Mouse (Mus musculus): Measurements from ENCODE around the gene Samd7. TPM values are rescaled to one million over a fixed set of nuclear protein-coding genes. Genes with fewer than 3 reads are reported as not detected.
A peak's percentile ranks its signal among the peaks of the same experiment; 100 is the strongest.

The Samd7 gene
- total RNA-seq, 2 experiments from 2014 or later = not detected

DNA sequence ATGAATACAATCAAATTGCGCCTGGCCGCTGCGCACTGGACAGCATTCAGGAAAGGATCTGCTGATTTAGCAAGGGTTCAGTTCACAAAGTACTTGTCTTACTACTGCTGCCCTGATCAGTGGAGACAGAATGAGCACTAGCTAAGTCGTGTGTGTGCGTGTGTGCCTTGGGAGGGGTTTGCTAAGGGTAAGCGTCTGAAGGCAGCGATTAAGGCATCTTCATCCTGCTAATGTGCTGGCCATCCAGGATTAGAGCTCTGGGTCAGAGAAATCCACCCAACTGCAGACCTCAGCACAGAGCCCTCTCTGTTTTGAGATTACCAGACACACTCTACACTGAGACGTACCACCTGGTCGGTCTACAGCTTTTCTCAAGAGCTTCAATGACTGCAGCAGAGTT lies 2.2 kb downstream of the Samd7 start:
- no peak for ATAC-seq (replicated peaks; ENCODE audit: poor library complexity, severe bottlenecking)

DNA sequence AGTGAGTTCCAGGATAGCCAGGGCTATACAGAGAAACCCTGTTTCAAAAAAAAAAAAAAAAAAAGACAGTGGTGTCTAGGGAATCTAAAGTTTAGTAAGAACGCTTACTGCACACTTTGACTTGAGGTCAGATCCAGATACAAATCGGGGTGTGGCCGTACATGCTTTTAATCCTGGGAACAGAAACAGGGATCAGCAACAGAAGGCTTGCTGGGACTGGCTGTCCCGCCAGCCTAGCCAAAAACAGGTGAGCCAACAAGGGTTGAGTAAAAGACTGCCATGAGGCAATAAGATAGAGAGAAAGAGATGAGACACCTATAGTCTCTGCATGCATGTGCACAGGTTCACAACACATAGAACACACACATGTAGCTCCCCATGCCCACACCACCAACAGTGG lies 8.6 kb downstream of the Samd7 start:
- ATAC-seq (replicated peaks; ENCODE audit: poor library complexity, severe bottlenecking) = no peak

DNA sequence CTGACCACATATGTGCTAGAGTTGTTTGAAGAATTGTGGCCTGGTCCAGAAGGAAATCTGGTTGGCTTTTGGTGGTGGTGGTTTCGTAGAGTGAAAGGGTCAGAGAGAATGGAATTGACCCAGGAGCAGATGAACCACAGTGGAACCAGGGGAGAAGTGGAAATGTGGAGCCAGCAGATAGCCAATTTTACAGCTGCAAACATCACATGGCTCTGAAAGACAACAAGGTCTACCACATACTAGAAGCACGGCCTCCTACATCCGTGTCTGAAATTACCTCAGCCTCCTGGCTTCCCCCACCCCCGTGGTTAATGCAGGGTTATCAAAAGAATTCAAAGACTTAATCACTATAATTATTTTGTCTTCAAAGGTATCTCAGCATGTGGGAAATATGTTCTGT lies 18.8 kb downstream of the Samd7 start:
- no peak for ATAC-seq (replicated peaks; ENCODE audit: poor library complexity, severe bottlenecking)

DNA sequence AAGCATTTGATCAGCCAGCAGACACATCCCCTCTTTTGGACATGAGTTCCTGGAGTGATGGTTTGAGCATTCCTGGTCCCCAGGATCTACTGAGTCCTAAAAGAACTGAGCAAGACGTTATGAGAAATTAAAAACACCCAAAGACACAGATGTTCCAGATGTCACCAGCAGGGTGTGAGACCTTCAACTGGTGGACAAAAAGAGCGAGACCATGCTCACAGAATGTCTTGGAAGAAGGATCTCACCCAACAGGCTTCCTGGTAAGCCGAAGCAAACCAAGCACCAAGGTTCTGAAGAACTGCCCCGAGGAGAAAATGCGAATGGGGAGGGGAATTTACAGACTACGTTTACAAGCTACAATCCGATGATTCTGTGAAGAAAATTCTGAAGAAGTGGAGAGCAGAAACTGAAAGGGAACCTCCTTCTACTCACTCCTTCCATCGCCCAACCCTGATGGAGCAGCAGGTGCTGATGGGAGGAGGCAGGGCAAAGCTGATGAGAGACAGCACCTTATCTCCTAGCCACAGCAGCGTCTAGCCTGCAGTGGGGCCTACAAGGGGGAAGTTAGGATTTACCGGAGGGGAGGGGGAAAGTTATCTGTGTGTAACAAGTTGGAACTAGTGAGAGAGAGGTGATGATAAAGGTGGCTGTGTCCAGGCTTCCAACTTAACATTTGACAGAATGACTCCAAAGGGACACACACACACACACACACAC lies 19.4 kb downstream of the Samd7 start:
- ATAC-seq (replicated peaks; ENCODE audit: poor library complexity, severe bottlenecking) = peak; percentile 89

DNA sequence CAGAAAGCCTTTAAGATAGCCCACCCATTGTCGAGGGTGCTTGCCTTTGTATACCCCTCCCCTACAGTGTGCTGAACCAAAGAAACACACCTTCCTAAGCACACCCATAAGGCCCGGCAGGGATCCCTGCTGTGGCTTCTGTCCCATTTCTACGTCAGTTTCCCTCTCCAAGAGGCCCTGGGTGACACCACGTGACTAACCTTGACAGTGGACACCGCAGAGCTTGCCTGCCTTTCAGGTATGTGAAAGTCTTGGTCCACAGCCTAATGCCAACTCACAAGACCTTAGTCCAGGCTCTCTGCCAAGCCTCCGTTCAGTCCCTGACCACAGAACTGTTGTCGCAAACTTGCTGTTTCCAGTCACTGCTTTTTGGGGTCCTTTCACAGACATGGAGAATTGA lies 20.1 kb downstream of the Samd7 start:
- peak; percentile 46 for ATAC-seq (replicated peaks; ENCODE audit: poor library complexity, severe bottlenecking)

DNA sequence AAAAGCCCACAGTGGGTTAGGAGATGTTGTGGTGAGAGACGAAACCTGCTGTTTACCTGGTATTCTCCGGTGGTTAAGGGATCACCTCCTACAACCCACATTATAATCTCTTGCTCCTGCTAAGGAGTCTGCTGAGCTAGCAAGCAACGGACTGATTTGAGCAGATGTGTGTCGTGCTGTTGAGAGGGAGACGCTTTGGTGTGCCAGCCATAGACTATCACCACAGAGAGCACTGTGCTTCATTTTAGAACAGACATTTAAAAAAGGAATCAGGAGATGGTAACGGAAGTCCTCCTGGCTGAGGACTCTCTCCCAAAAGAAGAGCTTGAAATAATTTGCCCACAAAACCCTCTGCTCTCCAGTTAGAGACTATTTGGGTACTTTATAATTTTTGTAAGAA lies 21.2 kb downstream of the Samd7 start:
- no peak for ATAC-seq (replicated peaks; ENCODE audit: poor library complexity, severe bottlenecking)

- no peak for ATAC-seq (replicated peaks; ENCODE audit: poor library complexity, severe bottlenecking)
Measured at GRCm38 (mm10) chr3:30769755-30770515, 23.8 kb downstream of the Samd7 start.

DNA sequence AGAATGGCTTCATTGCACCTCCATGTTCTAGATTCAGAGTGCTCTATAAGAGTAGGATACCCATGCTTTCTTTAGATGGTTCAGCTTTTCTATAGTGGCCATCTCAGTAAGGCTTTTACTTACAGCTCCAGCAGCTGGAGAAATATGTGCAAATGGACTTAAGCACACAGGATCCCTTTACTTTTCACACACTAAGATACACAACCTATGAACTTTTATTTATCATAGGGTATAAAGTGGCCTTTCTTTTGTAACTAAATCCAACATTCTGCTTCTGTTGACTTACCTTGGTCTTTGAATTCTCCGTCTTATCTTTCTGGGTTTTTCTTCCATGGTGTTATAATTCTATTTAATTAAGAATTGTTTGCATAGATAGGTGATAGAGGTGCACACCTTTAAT lies 25.5 kb downstream of the Samd7 start:
- no peak for ATAC-seq (replicated peaks; ENCODE audit: poor library complexity, severe bottlenecking)

DNA sequence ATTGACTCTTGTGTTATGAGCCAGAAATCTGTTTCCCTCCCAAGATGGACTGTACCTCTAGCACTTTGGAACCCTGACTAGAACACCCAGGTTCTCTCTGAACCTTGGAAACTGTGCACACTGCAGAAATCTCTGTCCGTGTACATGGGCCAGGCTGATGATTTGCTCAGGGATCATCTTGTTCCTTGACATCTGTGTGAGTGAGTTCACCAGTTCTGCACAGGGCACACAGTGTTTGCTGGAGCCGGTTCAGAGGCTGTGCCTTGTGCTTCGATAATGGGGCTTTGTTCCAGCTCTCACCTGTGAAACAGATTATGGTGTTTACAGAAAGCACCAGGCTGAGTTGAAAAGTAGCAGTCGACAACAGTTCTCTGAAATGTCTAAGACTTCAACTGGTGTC lies 26.5 kb downstream of the Samd7 start:
- no peak for ATAC-seq (replicated peaks; ENCODE audit: poor library complexity, severe bottlenecking)

GRCm38 (mm10) chr3:30774677-30775076 lies 28.6 kb downstream of the Samd7 start:
- no peak for ATAC-seq (replicated peaks; ENCODE audit: poor library complexity, severe bottlenecking)

DNA sequence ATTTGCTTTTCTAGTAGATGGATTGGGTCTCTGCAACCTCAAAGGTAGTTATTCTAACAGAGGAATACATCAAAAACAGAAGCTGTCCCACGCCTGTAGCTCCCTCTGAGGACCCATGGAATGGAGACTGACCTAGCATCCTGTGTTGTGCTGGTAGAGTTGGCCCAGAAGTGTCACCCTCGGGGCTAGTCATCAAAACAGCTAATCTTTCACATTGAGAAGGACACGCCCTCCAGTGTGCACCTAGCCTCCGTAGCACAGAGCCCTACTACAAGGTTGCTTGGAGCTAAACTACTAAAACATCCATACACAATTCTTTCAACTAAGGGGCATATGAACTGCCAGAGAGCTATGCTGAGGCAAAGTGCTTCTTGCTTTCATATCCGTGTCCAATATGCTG lies 31.9 kb downstream of the Samd7 start:
- no peak for ATAC-seq (replicated peaks; ENCODE audit: poor library complexity, severe bottlenecking)

GRCm38 (mm10) chr3:30788531-30788930 lies 42.4 kb downstream of the Samd7 start:
- ATAC-seq (replicated peaks; ENCODE audit: poor library complexity, severe bottlenecking) = no peak

DNA sequence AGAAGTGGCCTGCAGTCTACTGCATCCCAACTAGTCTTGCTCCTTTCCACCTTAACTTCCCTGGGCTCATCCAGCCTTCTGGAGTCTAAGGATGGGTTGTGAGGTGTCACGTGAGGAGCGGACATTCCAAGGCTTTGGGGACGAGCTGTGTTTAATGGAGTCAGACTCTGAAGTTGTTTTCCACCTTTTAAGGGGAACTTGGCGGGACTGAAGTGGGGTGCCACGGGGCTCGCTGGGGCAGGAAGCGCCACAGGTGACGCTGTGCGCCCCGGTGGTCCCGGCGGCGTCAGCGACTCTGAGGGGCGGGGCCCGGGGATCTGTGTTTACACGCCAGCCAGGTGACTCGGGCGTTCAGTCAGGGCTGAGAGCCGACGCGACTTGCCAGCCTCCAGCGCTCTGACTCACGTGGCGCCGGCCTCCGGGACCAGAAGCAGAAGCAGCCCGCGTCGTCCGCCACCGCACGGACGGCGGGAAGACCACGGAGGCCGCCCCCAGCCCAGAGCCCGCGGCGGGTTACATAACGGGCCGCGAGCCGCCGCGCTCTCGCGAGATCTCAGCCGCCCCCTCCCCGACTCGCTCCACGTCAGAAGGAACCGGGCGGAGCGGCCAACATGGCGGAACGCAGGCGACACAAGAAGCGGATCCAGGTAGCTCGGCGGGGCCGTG lies 46.8 kb downstream of the Samd7 start, which contains the start of gene Sec62:
Gene Sec62 (plus strand): TSS at position 139 of the 666 bp plus-strand sequence.
- ATAC-seq (replicated peaks; ENCODE audit: poor library complexity, severe bottlenecking) = peak; percentile 92

DNA sequence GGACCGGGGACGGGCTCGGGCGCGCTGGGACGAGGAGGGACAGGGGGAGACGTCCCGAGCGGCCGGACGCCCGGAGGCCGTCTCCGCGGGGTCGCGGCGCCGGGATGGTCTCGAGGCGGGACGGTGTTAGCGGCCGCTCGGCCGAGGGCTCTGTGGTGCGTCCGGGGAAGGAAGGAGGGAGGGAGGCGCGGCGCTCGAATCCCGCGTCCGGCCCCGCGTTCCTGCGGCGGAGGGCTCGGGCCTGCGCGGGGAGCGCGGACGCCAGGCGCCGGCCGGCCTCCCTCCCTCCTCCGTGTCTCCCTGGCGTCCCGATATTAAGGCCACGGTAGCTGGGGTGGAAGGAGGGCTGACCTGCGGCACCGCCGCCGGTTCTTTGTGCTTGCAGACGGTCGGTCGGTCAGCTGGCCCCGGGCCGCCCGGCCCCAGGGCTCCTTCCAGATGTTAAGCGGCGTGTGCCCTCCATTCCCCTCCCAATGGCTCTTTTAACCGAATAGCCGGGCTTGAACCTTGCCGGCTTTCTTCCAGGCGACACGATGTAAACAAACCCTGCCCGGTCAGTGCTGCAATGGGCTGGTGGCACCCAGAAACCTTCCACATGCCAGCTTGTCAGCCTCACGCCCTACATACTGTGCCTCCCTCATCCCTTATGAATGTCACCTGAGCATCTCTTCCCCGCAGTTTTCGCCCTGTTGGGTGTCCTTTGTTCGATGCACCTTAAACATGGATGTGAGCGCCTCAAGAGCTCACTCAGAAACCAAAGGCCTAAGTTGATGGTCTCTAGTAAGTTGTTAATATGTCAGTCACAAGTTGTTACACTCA lies 47.5 kb downstream of the Samd7 start:
- ATAC-seq (replicated peaks; ENCODE audit: poor library complexity, severe bottlenecking) = peak; percentile 30

- ATAC-seq (replicated peaks; ENCODE audit: poor library complexity, severe bottlenecking) = no peak
Measured at GRCm38 (mm10) chr3:30802171-30802570, 56.1 kb downstream of the Samd7 start.

- ATAC-seq (replicated peaks; ENCODE audit: poor library complexity, severe bottlenecking) = no peak
Measured at GRCm38 (mm10) chr3:30812881-30813280, 66.8 kb downstream of the Samd7 start.
